Mouse (Mus musculus): ENCODE measurements around the gene Sp3.

DNA sequence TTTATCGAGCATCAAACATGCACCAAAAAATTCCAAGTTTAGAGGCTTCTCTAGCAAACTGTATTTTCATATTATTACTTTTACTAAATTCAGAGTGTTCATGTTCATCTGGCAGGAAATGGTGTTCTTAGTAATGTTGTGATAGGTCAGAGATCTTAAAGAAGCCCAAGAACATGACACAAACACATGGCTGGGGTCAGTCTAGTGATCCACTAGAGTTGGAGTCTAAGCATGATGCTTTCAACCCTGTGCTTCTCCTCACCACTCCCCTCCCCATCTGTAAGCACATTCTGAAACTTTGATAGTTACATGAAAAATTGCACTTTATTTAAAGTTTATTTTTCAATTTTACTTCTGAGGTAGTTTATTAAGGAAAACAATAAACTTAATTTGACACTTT, 3.0 kb downstream of the Sp3 start:
- no peak for TF ChIP-seq CTCF (IDR thresholded peaks at IDR 0.05; ENCODE audit: low read depth, low read length)
- no peak for TF ChIP-seq GATA1 (IDR thresholded peaks at IDR 0.05; ENCODE audit: borderline replicate concordance, low read length)
- TF ChIP-seq TAL1 (conservative IDR thresholded peaks at IDR 0.05; ENCODE audit: low read depth, low read length): no peak

Measured in G1E (cell line).